Mouse (Mus musculus): Measurements from ENCODE around the gene Sergef.

GRCm38 (mm10) chr7:46492134-46492678 is 147.4 kb downstream of the Sergef start:
- TF ChIP-seq POLR2A (IDR thresholded peaks at IDR 0.05; ENCODE audit: insufficient read depth, low read depth, low read length) (no peak), CTCF (IDR thresholded peaks at IDR 0.05) (no peak), EP300 (IDR thresholded peaks at IDR 0.05; ENCODE audit: insufficient read depth, low read depth, low read length) (no peak)
